Mouse (Mus musculus) C2C12 (cell line): ENCODE results near the gene Dcpp2.

ENCODE experiments used
- CEBPB ChIP-seq: IDR thresholded peaks from one replicate; pipeline ENCODE4 v1.6.1; 2011; ENCODE audit warnings: low read depth, mild to moderate bottlenecking, control low read depth, moderate library complexity
- CTCF ChIP-seq: IDR thresholded peaks from one replicate; pipeline ENCODE4 v1.5.1; 2011; ENCODE audit not compliant: control insufficient read depth, insufficient read depth, insufficient read length
- MAX ChIP-seq: IDR thresholded peaks from one replicate; pipeline ENCODE4 v1.6.1; 2011; ENCODE audit warnings: mild to moderate bottlenecking, control low read depth

DNA sequence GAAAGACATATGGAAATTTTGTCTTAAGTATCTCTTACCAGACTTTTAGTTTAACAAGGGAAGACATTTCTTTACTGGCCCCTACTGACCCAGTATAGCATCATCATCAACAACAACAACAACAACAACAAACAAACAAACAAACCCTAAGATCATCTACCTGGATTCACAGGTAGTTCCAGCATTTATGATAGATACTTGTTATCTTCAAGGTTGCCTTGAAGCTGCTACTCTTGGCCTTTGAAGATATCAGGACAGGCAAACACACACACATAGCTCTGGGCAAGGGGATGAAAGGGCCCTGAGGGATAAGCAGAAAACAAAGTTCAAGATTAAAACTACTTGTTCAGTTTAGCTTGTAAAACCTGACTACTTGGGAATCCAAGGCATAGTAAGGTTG, 60.7 kb downstream of the Dcpp2 start, which contains the start of gene Sbp:
- TF ChIP-seq CEBPB (no peak), CTCF (no peak), MAX (no peak)
